ENCODE assay signal across 24 mouse cellular contexts in genomic region chr16:92330966-92331365, GRCm38 (mm10). TPM values are rescaled to one million over a fixed set of nuclear protein-coding genes. Genes with fewer than 3 reads are reported as not detected.
DNase-seq lines count a peak whose midpoint lies in the region; ATAC-seq and TF ChIP-seq lines count a peak whose summit lies in the region.
"Had no signal": no experiment of that assay in that cellular context is flagged by ENCODE, and none has a peak within 500 bp of the region (broad histone marks: within the 10 kb centered on the region; RNA-seq: fewer than 3 reads in every experiment).

No protein-coding gene starts in this region.

- 46% methylated on average over 5 of the region's 5 CpGs for WGBS in heart, embryonic 16.5 days
- 39% methylated on average over 5 of the region's 5 CpGs for WGBS in cerebellum, adult 2 months

- H3K27me3 ChIP-seq in heart, embryonic 16.5 days (ENCODE audit: control insufficient read depth, insufficient read depth, low read length) = no peaks in the 10 kb centered on the region
- H3K27me3 ChIP-seq in cerebellum, adult 2 months (ENCODE audit: control insufficient read depth, insufficient read depth, low read length) = no peaks in the 10 kb centered on the region
- H3K27me3 ChIP-seq: embryonic facial prominence, embryonic 15.5 days; limb, embryonic 15.5 days had no signal

- H3K9me3 ChIP-seq in heart, embryonic 16.5 days (replicated peaks; ENCODE audit: control insufficient read depth, low read length) = no peaks in the 10 kb centered on the region
- H3K9me3 ChIP-seq: embryonic facial prominence, embryonic 15.5 days; forebrain, embryonic 10.5 days; limb, embryonic 15.5 days; lung, embryonic 15.5 days; midbrain, embryonic 13.5 days had no signal

- H3K36me3 ChIP-seq in heart, embryonic 16.5 days (ENCODE audit: control insufficient read depth, insufficient read depth) = no peaks in the 10 kb centered on the region
- H3K36me3 ChIP-seq: embryonic facial prominence, embryonic 15.5 days; forebrain, embryonic 10.5 days; limb, embryonic 15.5 days; lung, embryonic 15.5 days; midbrain, embryonic 13.5 days had no signal

- no peak overlapping the region for H3K9ac ChIP-seq in heart, embryonic 16.5 days (ENCODE audit: low read length)
- H3K9ac ChIP-seq: embryonic facial prominence, embryonic 15.5 days; limb, embryonic 15.5 days; lung, embryonic 15.5 days; midbrain, embryonic 13.5 days had no signal

- H3K4me3 ChIP-seq in heart, embryonic 16.5 days (ENCODE audit: low read length) = no peak overlapping the region
- no peak overlapping the region for H3K4me3 ChIP-seq in cerebellum, adult 2 months (replicated peaks; ENCODE audit: insufficient read depth, low read depth, low read length)
- H3K4me3 ChIP-seq: embryonic facial prominence, embryonic 15.5 days; forebrain, embryonic 10.5 days; limb, embryonic 15.5 days; lung, embryonic 15.5 days; midbrain, embryonic 13.5 days had no signal

- no peak for TF ChIP-seq POLR2A in cerebellum, adult 2 months (IDR thresholded peaks at IDR 0.05; ENCODE audit: borderline replicate concordance, insufficient read depth, low read length)

- no peak overlapping the region for H3K4me2 ChIP-seq in heart, embryonic 16.5 days (ENCODE audit: low read depth, low read length)
- H3K4me2 ChIP-seq: embryonic facial prominence, embryonic 15.5 days; limb, embryonic 15.5 days; lung, embryonic 15.5 days; midbrain, embryonic 13.5 days had no signal

- TF ChIP-seq CTCF in cerebellum, adult 2 months (IDR thresholded peaks at IDR 0.05; ENCODE audit: borderline replicate concordance, insufficient read depth, low read depth, low read length) = no peak

- H3K27ac ChIP-seq in heart, embryonic 16.5 days (ENCODE audit: low read length) = peak overlapping the region; percentile 49; the same call in 1 of the 2 replicates
- H3K27ac ChIP-seq in cerebellum, adult 2 months (ENCODE audit: insufficient read depth, low read length) = no peak overlapping the region
- H3K27ac ChIP-seq: embryonic facial prominence, embryonic 15.5 days; forebrain, embryonic 10.5 days; limb, embryonic 15.5 days; lung, embryonic 15.5 days; midbrain, embryonic 13.5 days had no signal

- H3K4me1 ChIP-seq in heart, embryonic 16.5 days (ENCODE audit: control insufficient read depth, insufficient read depth, low read length) = peaks cover 6% of the 10 kb centered on the region
- H3K4me1 ChIP-seq in cerebellum, adult 2 months (ENCODE audit: control insufficient read depth, insufficient read depth, low read length) = peaks cover 20% of the 10 kb centered on the region

- DNase-seq in cerebellum, adult 11-12 months = peak; percentile 68
- no peak for DNase-seq in cerebellum, postnatal 4 days (ENCODE audit: low spot score in 2 of 2)
- DNase-seq in heart, adult 9 months (ENCODE audit: low spot score in 2 of 2) = no peak
- DNase-seq in cerebellum, adult 2 months = peak; percentile 59 to 73
- DNase-seq in yolk sac, embryonic 10.5 days (ENCODE audit: low spot score) = no peak
- no peak for DNase-seq in adipocyte (ENCODE audit: low spot score)
- DNase-seq: adrenal gland, postnatal 10 days; kidney, adult 9 months; right cerebral cortex, postnatal 25 days; thymus, postnatal 25 days had no signal

- no peak for ATAC-seq in heart, embryonic 16.5 days (replicated peaks; ENCODE audit: extremely low read depth, insufficient read depth, low FRiP score)
- 0 out of 2 replicates have a peak, but pooled peaks have one; percentile 11 for ATAC-seq in common myeloid progenitor, adult 5-6 weeks (replicated peaks; ENCODE audit: low read depth, poor library complexity, severe bottlenecking)
- ATAC-seq: midbrain, embryonic 13.5 days had no signal

RNA-seq across cellular contexts. Expression of gene Fam243, which starts 9.7 kb away (rescaled TPM):
- 0.05 TPM in 1 of 2 replicates, not detected in the other for polyA plus RNA-seq in heart, embryonic 16.5 days (2015; fragmentation: Nextera tagmentation; extraction: Ambion mirVana)
- not detected in 2 replicates for polyA plus RNA-seq in cerebellum, adult 2 months (2012; rRNA removed)
- total RNA-seq in common myeloid progenitor, adult 5-6 weeks (2017) = not detected in 2 replicates
- total RNA-seq: adrenal gland, postnatal 10 days; CH12.LX; gastrocnemius, adult 8-10 months; hematopoietic stem cell, adult 5-6 weeks; layer of hippocampus, postnatal 25 days; left cerebral cortex, postnatal 14 days; megakaryocyte progenitor cell, adult 5-6 weeks had no signal
- polyA plus RNA-seq: embryonic facial prominence, embryonic 15.5 days; forebrain, embryonic 10.5 days; limb, embryonic 15.5 days; lung, embryonic 15.5 days; midbrain, embryonic 13.5 days; neural tube, embryonic 14.5 days had no signal

RNA-seq across cellular contexts. Expression of gene Kcne1, which starts 28.3 kb away (rescaled TPM):
- 166 and 187 TPM in 2 replicates for polyA plus RNA-seq in heart, embryonic 16.5 days (2015; fragmentation: Nextera tagmentation; extraction: Ambion mirVana)
- 0.08 TPM in 1 of 2 replicates, not detected in the other for polyA plus RNA-seq in cerebellum, adult 2 months (2012; rRNA removed)
- not detected in 2 replicates for total RNA-seq in common myeloid progenitor, adult 5-6 weeks (2017)
- total RNA-seq: adrenal gland, postnatal 10 days; gastrocnemius, adult 8-10 months; hematopoietic stem cell, adult 5-6 weeks; layer of hippocampus, postnatal 25 days; left cerebral cortex, postnatal 14 days; megakaryocyte progenitor cell, adult 5-6 weeks had no signal
- polyA plus RNA-seq: midbrain, embryonic 13.5 days had no signal

RNA-seq across cellular contexts. Expression of gene Smim11, which starts 29.9 kb away (rescaled TPM):
- polyA plus RNA-seq in heart, embryonic 16.5 days (2015; fragmentation: Nextera tagmentation; extraction: Ambion mirVana) = 120 and 124 TPM in 2 replicates
- 32.2 and 35.8 TPM in 2 replicates for polyA plus RNA-seq in cerebellum, adult 2 months (2012; rRNA removed)
- 144 and 171 TPM in 2 replicates for total RNA-seq in common myeloid progenitor, adult 5-6 weeks (2017)

RNA-seq across cellular contexts. Expression of gene Kcne2, which starts 38.8 kb away (rescaled TPM):
- 1.1 and 1.3 TPM in 2 replicates for polyA plus RNA-seq in heart, embryonic 16.5 days (2015; fragmentation: Nextera tagmentation; extraction: Ambion mirVana)
- 3.7 and 10.0 TPM in 2 replicates for polyA plus RNA-seq in cerebellum, adult 2 months (2012; rRNA removed)
- not detected in 2 replicates for total RNA-seq in common myeloid progenitor, adult 5-6 weeks (2017)
- total RNA-seq: adrenal gland, postnatal 10 days; CH12.LX; gastrocnemius, adult 8-10 months; hematopoietic stem cell, adult 5-6 weeks; megakaryocyte progenitor cell, adult 5-6 weeks had no signal

Comparison
In these comparisons a context has a peak if more than half of its experiments do, and no peak if none do; other contexts are left out.
1. DNase-seq: peak in cerebellum, adult 11-12 months (single experiment) and cerebellum, adult 2 months (2 of 2); none in cerebellum, postnatal 4 days (0 of 2), heart, adult 9 months (0 of 2), yolk sac, embryonic 10.5 days (single experiment) and adipocyte (single experiment).
2. RNA of gene Kcne1, which starts 28.3 kb away (polyA plus RNA-seq): 166 to 187 TPM in heart, embryonic 16.5 days; 0.08 TPM in cerebellum, adult 2 months; every median in the first group is over 100 times any median in the second.